Mouse (Mus musculus) ES-E14 (cell line): ENCODE measurements around the gene Trdn.

Experiments used
- CHD2 ChIP-seq: IDR thresholded peaks from 2 replicates; pipeline ENCODE4 v1.6.1; 2014; ENCODE audit warnings: mild to moderate bottlenecking, low read depth, low read length, inconsistent platforms
- HCFC1 ChIP-seq: IDR thresholded peaks from 2 replicates; pipeline ENCODE4 v1.6.1; 2012; ENCODE audit warnings: low read length, inconsistent platforms, borderline replicate concordance; ENCODE audit not compliant: insufficient read depth
- MAFK ChIP-seq: IDR thresholded peaks from 2 replicates; pipeline ENCODE4 v1.6.1; 2014; ENCODE audit warnings: mild to moderate bottlenecking, low read depth, low read length, inconsistent platforms; ENCODE audit not compliant: insufficient read depth
- ZC3H11A ChIP-seq: IDR thresholded peaks from 2 replicates; pipeline ENCODE4 v1.6.1; 2012; ENCODE audit warnings: low read depth, mild to moderate bottlenecking, inconsistent platforms, low read length, borderline replicate concordance
- ZNF384 ChIP-seq: IDR thresholded peaks from 2 replicates; pipeline ENCODE4 v1.6.1; 2012; ENCODE audit warnings: low read depth, low read length, inconsistent platforms

DNA sequence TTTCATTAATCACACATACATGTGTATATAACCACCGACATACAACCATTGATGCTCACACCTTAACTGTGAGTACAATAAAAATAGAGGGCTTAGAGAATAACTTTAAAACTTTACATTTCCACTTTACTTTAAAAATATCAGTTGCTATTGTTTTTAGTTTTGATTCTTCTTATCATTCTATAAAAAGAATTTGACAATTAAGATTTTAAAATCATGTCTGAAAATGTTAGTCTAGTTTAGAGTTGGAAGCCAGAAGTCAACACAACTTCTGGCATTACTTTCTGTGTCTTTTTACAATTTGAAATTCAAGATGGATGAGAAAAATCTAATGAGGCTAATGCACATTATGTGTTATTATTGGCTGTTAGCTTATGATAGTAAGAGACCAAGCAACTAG, at the start of gene Trdn:
- TF ChIP-seq CHD2 = no peak
- TF ChIP-seq ZNF384 = no peak
- no peak for TF ChIP-seq HCFC1
- TF ChIP-seq MAFK = no peak
- no peak for TF ChIP-seq ZC3H11A
